Mouse (Mus musculus) kidney, embryonic 16.5 days (tissue): Measurements from ENCODE around the gene Tas2r135. TPM values are rescaled to one million over a fixed set of nuclear protein-coding genes. Genes with fewer than 3 reads are reported as not detected.

Experiments
- ATAC-seq: fragments of 200-750 bp; cut with Nextera tagmentation; 2 replicates; pipeline ENCODE4 v1.8.0; 2017; ENCODE audit warnings: moderate TSS enrichment; ENCODE audit not compliant: low FRiP score, low TSS enrichment
- H3K27ac ChIP-seq: fragments of 300-500 bp; sonication (generic); 2 replicates; pipeline ENCODE4 v1.5.1; 2014; ENCODE audit warnings: low read length
- H3K27me3 ChIP-seq: fragments of 300-500 bp; sonication (generic); 2 replicates; pipeline ENCODE4 v1.6.1; 2014; ENCODE audit warnings: low read length, control low read depth, mixed read lengths; ENCODE audit not compliant: insufficient read depth
- H3K36me3 ChIP-seq: fragments of 300-500 bp; sonication (generic); 2 replicates; pipeline ENCODE4 v1.6.1; 2014; ENCODE audit warnings: low read length, control low read depth, mixed read lengths; ENCODE audit not compliant: insufficient read depth
- H3K4me1 ChIP-seq: fragments of 300-500 bp; sonication (generic); 2 replicates; pipeline ENCODE4 v1.6.1; 2014; ENCODE audit warnings: low read length, control low read depth, mixed read lengths; ENCODE audit not compliant: insufficient read depth
- H3K4me2 ChIP-seq: fragments of 300-500 bp; sonication (generic); replicated peaks from 2 replicates; pipeline ENCODE4 v1.6.1; 2014; ENCODE audit warnings: low read depth, low read length
- H3K4me3 ChIP-seq: fragments of 300-500 bp; sonication (generic); 2 replicates; pipeline ENCODE4 v1.5.1; 2014; ENCODE audit warnings: mild to moderate bottlenecking, low read length
- H3K9ac ChIP-seq: fragments of 300-500 bp; sonication (generic); replicated peaks from 2 replicates; pipeline ENCODE4 v1.6.1; 2014; ENCODE audit warnings: low read length
- H3K9me3 ChIP-seq: fragments of 300-500 bp; sonication (generic); 2 replicates; pipeline ENCODE4 v1.6.1; 2016; ENCODE audit warnings: low read length, control low read depth
- WGBS: fragments of 180-500 bp; shearing (Covaris S2); extraction: QIAGEN DNeasy Blood & Tissue Kit; methylation state at CpG from one replicate; pipeline ENCODE4 v1.1.7; 2014; 5-methylcytosine and 5-hydroxymethylcytosine counted together
- polyA plus RNA-seq: library from polyadenylated mRNA; unstranded; fragments of >200 nt; fragmentation: Nextera tagmentation; extraction: Ambion mirVana; gene quantifications from 2 replicates; pipeline ENCODE4 v1.2.1, GENCODE M21; 2015

Gene Tas2r135
- polyA plus RNA-seq, 1 experiment from 2014 or later: not detected

DNA sequence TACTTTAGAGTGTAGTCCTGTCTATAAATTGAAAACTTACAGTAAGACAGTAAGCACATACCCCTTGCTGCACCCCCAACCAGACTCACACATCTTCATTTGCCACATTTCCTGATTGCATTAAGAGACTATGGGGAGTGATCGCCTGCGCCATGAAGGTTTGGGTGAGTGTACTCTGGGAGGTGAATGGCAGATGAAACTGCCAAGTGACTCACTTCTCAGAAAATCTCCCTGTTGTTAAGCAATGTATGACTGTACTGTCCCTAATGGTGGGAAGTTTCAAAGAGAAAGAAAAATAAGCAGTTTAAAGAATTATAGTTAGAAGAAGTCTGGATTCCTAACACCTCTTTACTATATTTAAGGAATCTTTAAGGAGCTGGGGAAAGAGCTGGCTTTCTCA lies 14.2 kb downstream of the Tas2r135 start:
- Histone ChIP-seq H3K27me3 (no peaks in the 10 kb centered on the region), H3K36me3 (no peaks in the 10 kb centered on the region), H3K9me3 (no peaks in the 10 kb centered on the region), H3K4me3 (no peak overlapping the region), H3K9ac (no peak overlapping the region), H3K4me2 (no peak overlapping the region), H3K27ac (no peak overlapping the region), H3K4me1 (no peaks in the 10 kb centered on the region)
- no peak for ATAC-seq
- WGBS: 90% methylated on average over 2 of the region's 2 CpGs

DNA sequence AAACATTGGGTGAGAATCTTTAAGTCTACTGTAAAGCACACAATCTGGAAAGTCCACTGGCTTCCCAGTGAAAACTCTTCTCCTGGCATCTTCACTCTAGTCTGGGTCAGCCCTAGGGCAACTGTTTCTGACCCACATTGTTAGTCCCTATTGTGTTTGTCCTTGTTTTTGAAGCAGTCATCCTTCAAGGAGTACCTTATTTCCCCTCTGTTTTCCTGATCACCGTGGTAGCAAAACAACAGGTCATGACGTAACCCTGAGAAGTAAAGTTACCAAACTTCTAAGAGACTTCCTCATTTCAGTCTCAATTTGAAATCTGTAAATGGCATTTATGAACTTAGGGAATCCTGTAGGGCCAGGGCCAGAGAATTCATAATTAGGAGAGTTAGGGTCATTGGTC lies 16.2 kb downstream of the Tas2r135 start:
- Histone ChIP-seq H3K9ac (no peak overlapping the region), H3K4me2 (no peak overlapping the region), H3K27me3 (no peaks in the 10 kb centered on the region), H3K4me3 (no peak overlapping the region), H3K27ac (no peak overlapping the region), H3K9me3 (no peaks in the 10 kb centered on the region), H3K4me1 (no peaks in the 10 kb centered on the region), H3K36me3 (no peaks in the 10 kb centered on the region)
- ATAC-seq: no peak
- 75% methylated on average over 2 of the region's 2 CpGs for WGBS

DNA sequence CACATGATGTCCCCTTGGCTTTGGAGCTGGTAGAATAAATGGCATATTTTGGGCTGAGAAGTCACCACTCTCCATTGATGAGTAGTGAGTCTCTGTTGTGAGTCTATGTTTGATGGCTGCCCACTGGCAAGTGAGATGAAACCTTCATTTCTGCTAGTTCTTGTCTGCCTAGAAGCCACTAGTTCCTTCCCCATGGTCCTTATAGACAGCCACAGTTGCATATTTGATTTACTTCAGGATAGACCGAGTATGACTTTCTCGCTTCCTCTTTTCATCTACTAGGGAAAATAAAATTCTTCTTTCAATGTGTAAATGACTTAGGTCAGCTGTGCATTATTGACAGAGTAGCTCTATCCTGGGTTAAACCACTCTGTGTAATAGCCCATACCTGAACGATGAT lies 19.2 kb downstream of the Tas2r135 start:
- ATAC-seq: no peak
- WGBS: 91% methylated on average over 3 of the region's 3 CpGs
- H3K27ac ChIP-seq: no peak overlapping the region
- H3K36me3 ChIP-seq: no peaks in the 10 kb centered on the region
- H3K9ac ChIP-seq: no peak overlapping the region
- H3K9me3 ChIP-seq: no peaks in the 10 kb centered on the region
- H3K27me3 ChIP-seq: no peaks in the 10 kb centered on the region
- H3K4me1 ChIP-seq: no peaks in the 10 kb centered on the region
- H3K4me2 ChIP-seq: no peak overlapping the region
- H3K4me3 ChIP-seq: no peak overlapping the region

DNA sequence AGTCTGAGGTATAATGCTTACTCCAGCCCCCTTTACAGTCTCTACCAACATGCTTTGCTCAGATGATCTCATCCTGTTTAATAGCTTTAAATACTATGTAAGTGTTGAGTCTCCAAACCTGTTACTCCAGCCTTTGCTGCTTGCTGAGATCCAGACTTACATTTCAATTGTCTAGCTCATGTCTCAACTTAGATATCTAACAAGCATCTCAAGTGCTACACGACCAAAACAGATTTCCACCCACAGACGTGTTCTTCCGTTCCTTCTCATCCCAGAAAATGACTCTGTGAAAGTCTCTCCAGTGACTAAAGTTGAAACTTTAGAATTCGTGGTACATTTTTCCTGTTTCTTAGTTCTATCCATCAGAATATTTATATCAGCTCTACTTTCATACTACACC lies 21.1 kb downstream of the Tas2r135 start:
- H3K4me2 ChIP-seq: no peak overlapping the region
- no peaks in the 10 kb centered on the region for H3K27me3 ChIP-seq
- no peak for ATAC-seq
- no peaks in the 10 kb centered on the region for H3K36me3 ChIP-seq
- no peak overlapping the region for H3K4me3 ChIP-seq
- no peaks in the 10 kb centered on the region for H3K4me1 ChIP-seq
- 78% methylated on average over 4 of the region's 4 CpGs for WGBS
- no peak overlapping the region for H3K27ac ChIP-seq
- no peaks in the 10 kb centered on the region for H3K9me3 ChIP-seq
- no peak overlapping the region for H3K9ac ChIP-seq

DNA sequence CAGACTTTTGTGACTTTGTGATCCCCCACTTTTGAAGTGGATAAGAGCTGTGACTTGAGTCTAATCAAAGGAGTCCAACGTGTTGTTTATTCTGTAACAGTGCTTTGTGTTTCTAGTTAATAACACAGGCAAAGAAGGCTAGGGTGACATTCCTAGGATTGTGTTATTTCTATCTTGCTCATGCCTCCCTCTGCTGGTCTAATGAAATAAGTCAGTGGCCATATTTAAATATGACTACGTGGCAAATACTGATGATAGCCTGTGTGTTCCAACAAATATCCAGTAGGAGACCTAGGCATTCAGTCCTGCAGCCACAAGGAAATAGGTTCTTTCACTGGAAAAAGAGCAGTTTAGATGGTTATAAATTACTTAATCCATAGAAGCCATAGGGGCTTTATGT lies 28.3 kb downstream of the Tas2r135 start:
- ATAC-seq: no peak
- Histone ChIP-seq H3K9me3 (no peaks in the 10 kb centered on the region), H3K4me3 (no peak overlapping the region), H3K9ac (no peak overlapping the region), H3K27ac (no peak overlapping the region), H3K4me2 (no peak overlapping the region), H3K4me1 (no peaks in the 10 kb centered on the region), H3K36me3 (no peaks in the 10 kb centered on the region), H3K27me3 (no peaks in the 10 kb centered on the region)
- 69% methylated on average over 2 of the region's 2 CpGs for WGBS

DNA sequence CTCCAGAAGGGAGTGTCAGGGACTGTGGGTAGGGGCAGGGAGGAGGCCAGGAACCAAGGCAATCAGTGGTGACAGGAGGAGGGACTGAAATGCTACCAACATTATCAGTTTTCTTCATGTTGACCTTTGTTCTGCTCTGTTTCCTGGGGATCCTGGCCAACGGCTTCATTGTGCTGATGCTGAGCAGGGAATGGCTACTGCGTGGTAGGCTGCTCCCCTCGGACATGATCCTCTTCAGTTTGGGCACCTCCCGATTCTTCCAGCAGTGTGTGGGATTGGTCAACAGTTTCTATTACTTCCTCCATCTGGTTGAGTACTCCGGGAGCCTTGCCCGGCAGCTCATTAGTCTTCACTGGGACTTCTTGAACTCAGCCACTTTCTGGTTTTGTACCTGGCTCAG lies 29.2 kb downstream of the Tas2r135 start, which contains the start of gene Tas2r126:
Gene Tas2r126 (plus strand): TSS at position 90 of the 400 bp plus-strand sequence.
- no peaks in the 10 kb centered on the region for H3K9me3 ChIP-seq
- no peaks in the 10 kb centered on the region for H3K4me1 ChIP-seq
- no peaks in the 10 kb centered on the region for H3K27me3 ChIP-seq
- no peak within 1 kb of the TSS for H3K4me3 ChIP-seq
- 52% methylated on average over 6 of the region's 6 CpGs for WGBS
- no peak within 1 kb of the TSS for H3K9ac ChIP-seq
- H3K36me3 ChIP-seq: no peaks in the 10 kb centered on the region
- H3K4me2 ChIP-seq: no peak within 1 kb of the TSS
- H3K27ac ChIP-seq: no peak within 1 kb of the TSS
- 0 out of 2 replicates have a peak, but pooled peaks have one; percentile 35 for ATAC-seq

DNA sequence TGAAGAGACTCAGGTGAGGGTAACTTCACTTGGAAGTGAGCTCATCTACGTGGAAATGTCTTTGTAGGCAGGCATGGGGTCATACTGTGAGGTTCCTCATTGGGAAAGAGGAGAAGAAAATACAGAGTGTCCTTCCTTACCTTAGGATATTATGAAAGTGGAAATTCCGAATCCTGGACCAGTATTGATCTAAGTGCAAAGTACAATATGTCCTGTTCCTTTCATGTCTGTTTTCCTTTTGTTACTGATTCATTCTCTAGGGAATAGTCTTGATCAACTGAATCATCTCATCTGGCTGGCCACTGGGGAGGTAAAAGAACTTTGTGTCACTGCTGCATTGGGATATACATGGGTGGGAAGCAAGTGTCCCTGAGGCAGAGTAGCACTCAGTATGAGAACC lies 30.3 kb downstream of the Tas2r135 start:
- WGBS: 66% methylated on average over 2 of the region's 2 CpGs
- H3K27ac ChIP-seq: no peak overlapping the region
- no peak for ATAC-seq

DNA sequence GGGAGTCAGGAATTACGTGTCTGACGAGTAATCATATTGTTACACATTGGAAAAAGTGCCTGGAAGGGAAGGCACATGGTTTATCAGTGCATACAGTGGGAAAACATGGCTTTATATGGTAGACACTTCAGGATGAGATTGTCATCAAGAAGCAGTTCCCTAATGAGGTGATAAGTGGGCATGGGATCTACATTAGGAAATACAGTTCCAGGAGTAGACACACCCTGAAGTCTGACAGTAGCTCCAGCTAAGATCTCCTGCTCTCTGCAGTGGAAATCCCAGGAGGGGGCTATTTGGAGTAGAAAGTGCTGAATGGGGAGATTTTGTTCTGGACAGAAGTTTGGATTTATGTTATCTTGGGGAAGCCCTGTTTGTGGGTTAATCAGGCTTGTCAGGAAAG lies 36.2 kb downstream of the Tas2r135 start:
- H3K36me3 ChIP-seq: no peaks in the 10 kb centered on the region
- H3K27me3 ChIP-seq: no peaks in the 10 kb centered on the region
- no peak overlapping the region for H3K27ac ChIP-seq
- no peaks in the 10 kb centered on the region for H3K9me3 ChIP-seq
- no peak for ATAC-seq
- 59% methylated on average over 2 of the region's 2 CpGs for WGBS
- H3K4me3 ChIP-seq: no peak overlapping the region
- H3K4me1 ChIP-seq: no peaks in the 10 kb centered on the region
- H3K4me2 ChIP-seq: no peak overlapping the region
- H3K9ac ChIP-seq: no peak overlapping the region

More for the DNA sequence above, 30.3 kb downstream of the Tas2r135 start:
- Histone ChIP-seq H3K9me3 (no peaks in the 10 kb centered on the region), H3K9ac (no peak overlapping the region), H3K4me1 (no peaks in the 10 kb centered on the region), H3K36me3 (no peaks in the 10 kb centered on the region), H3K4me2 (no peak overlapping the region), H3K4me3 (no peak overlapping the region), H3K27me3 (no peaks in the 10 kb centered on the region)

DNA sequence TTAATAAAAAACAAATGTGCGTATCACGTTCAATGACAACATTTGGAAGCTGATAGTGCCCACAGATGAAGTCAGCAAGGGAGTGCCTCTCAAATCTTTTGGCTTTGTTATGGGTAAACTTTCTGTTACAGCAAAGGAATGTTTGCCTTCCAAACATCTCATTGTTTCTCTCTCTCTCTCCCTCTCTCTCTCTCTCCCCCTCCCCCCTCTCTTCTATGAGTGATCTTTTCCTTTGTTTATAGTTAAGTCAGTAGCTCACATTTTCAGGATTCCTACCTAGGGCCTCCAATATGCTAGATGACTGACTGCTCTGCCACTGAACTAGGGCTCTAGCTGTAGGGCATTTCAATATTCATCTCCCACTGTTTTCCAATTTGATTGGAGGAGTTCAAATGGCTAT lies 39.3 kb downstream of the Tas2r135 start:
- 78% methylated on average over 2 of the region's 2 CpGs for WGBS
- Histone ChIP-seq H3K27me3 (no peaks in the 10 kb centered on the region), H3K36me3 (no peaks in the 10 kb centered on the region), H3K4me1 (no peaks in the 10 kb centered on the region), H3K27ac (no peak overlapping the region), H3K9me3 (no peaks in the 10 kb centered on the region), H3K4me3 (no peak overlapping the region), H3K4me2 (no peak overlapping the region), H3K9ac (no peak overlapping the region)
- no peak for ATAC-seq

DNA sequence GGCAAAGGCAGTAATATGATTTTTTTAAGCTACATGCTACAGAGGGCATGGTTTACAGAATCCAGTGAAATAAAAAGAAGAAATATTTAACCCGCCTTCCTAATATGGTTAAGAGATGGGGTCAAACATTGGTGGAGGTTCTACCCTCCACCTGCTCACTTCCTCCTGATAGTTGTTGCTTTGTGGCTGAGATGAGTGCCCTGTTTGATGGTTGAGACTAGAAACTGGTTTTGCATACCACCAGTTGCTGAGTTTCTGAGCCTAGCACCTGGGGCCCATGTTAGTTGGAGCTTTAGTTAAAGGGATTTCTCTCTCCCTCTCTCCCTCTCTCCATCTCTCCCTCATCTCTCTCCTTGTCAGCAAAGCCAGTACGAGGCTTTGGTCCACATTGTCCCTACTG lies 42.1 kb downstream of the Tas2r135 start:
- Histone ChIP-seq H3K4me2 (no peak overlapping the region), H3K27me3 (no peaks in the 10 kb centered on the region), H3K4me1 (no peaks in the 10 kb centered on the region), H3K4me3 (no peak overlapping the region), H3K9me3 (no peaks in the 10 kb centered on the region), H3K36me3 (no peaks in the 10 kb centered on the region), H3K9ac (no peak overlapping the region), H3K27ac (no peak overlapping the region)
- 83% methylated on average over 2 of the region's 2 CpGs for WGBS
- ATAC-seq: no peak
